Mouse (Mus musculus) mesoderm, embryonic 11.5 days (tissue): Measurements from ENCODE around the gene 1520401A03Rik.

Source experiments
- DNase-seq: peaks from one replicate; pipeline ENCODE4 v3.0.0-alpha.2; 2012; ENCODE audit warnings: low read depth, low spot score

1520401A03Rik gene

DNA sequence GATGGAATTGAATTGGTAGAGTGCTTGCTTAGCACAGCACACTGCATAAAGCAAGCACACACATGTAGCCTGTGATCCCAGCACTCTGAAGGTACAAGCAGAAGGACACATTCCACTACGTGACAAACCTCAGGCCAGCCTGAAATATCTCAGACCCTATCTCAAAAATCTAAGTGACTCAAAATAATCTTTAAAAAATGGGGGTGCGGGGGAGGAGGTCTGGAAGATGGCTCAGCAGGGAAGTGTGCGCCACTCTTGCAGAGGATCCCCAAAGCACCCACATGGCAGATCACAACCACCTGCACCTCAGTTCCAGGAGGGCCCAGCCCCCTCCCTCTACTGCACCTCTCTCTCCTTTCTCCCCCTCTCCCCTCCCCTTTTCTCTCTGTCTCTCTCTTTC is 51.1 kb downstream of the 1520401A03Rik start:
- DNase-seq: no peak

DNA sequence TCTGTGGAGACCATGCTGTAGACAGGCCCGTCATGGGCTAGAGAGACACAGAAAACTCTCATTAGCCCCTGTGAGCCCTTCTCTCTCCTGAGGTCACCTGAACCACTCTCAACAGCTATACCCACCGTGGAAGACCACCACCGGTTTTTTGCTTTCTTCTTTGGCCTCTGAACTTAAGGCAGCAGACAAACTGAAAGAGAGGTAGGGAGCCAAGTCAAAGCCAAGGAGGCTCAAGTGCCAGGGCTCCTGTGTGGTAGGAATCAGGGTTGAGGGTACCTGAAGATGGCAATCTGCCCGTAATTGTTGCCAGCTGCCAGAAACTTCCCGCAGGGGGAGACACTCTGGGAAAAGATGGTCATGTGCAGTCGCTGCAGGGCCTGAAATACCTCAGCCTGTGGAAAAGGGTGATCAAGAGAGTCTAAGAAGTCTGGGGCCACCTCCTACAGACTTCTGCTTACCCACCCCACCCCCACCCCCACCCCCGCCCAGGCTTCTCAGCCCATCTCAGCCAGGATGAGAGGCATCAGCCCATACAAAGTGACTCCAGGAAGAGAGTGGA is 52.0 kb downstream of the 1520401A03Rik start:
- no peak for DNase-seq

DNA sequence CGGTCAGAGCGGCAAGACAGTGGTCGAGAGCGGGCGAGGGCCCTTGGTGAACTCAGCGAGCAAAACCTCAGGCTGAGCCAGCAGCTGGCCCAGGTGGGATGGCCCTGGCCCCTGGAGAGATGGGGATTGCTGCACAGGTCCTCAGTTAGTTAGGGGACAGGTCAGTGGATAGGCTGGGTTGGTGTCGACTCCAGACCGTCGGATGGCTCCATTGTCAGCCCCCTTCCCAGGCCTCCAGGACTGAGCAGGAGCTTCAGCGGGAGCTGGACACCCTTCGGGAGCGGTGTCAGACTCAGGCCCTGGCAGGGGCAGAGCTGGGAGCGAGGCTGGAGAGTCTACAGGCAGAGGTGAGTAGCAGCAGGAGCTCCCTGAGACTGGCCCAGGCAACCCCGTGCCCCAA is 57.1 kb downstream of the 1520401A03Rik start:
- DNase-seq: no peak

DNA sequence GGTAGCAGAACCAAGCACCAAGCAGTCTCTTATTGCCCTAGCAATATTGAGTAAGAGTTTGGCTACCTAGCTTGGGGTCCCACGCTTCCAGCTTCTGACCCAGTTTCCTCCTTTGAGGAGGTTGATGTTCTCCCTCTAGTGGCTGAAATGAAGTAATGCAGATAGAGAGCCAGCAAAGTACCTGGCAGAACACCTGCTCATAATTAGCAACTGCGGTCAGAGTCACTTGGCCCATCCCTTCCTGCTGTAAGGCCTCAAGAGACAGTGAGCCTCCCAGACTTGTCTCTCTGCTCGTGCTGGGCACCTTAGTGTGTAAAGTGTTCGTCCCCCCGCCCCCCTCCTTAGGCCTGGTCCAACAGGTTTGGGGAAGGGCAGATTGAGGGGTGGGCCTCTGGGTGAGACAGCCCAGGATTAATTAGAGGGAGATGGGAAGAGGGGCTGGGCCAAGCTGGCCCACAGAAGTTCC is 58.0 kb downstream of the 1520401A03Rik start:
- peak; percentile 68 for DNase-seq

DNA sequence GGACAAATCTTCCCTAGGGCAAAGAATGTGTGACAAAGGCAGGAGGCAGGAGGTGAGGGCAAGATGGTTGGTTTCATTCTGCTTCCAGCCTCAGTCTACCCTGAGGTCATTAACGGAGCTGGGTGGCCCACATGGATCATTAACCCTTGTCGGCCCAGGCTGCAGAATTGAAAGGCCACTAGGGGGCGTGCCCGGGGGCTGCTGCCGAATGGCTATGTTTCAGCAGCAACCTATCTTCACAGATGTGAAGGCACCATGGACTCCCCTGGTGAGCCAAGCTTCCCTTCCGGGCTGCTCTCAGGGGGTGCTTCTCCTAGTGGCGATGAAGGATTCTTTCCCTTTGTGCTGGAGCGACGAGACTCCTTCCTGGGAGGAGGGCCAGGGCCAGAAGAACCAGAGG is 61.1 kb downstream of the 1520401A03Rik start:
- no peak for DNase-seq

DNA sequence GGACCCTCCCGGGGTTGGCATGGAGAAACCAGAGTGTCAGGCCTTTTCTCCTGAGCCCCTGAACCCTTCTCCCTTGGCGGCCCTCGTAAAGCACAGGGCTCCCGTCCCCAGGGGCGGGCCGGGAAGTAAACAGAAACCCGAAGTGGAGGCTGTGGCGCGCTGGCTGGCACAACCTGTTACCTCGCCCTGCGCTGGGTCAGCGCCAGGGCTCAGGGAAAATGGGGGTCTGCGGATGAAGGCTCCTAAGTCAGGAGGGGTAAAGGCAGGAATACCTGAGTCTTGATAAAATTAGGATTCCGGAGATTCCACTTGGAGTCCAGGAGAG is 61.7 kb downstream of the 1520401A03Rik start:
- no peak for DNase-seq

DNA sequence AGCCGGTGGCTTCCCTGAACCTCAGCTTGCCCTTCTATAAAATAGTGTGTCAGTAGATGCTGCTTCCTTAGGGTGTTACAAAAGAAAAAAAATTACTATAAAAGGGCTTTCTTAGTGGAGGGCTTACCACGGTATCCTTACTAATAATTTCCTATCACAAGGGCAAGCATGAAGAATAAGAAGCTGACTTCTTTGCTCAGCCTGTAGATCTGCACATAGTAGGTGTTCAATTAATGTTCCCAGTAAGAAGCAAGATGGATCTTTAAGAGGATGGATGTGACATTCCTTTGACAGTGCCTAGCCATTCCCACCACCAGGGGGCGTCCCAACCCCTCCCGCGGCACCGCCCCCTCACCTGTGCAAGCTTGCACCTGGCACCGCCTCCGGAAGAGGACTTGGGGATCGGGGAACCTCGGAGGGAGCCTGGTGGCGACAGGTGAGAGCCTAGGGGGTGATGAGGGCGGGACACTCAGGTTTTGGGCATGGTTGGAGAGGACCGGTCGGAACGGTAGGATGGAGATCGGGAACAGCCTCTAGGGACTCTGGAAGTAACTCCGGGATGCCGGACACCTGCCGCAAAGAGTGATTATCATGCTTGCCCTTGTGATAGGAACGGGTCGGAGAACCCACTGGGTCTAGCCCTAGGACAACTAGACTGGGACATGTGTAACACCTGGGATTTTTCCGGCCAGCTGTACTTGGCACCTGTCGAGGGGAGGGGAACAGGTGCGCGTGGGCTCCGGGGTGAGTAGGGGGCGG is 62.3 kb downstream of the 1520401A03Rik start, which contains the start of gene Bicdl2:
Gene Bicdl2 (plus strand): TSS at position 390 of the 759 bp plus-strand sequence.
- DNase-seq: no peak

DNA sequence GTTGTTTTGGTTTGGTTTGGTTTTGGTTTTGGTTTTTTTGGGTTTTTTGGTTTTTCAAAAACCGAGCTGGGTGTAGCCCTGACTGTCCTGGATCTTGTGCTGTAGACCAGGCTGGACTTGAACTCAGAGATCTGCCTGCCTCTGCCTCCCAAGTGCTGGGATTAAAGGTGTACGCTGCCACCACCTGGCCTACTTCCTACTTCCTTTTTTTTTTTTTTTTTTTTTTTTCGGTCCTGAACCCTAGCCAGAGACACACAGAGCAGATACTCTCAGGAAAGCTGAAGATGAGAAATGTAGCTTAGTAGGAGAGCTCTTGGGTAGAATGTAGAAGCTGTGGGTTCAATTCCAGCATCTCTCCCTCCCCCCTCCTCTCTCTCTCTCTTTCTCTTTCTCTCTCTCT is 64.1 kb downstream of the 1520401A03Rik start:
- no peak for DNase-seq
